Mouse (Mus musculus) MEL (cell line): ENCODE data around the gene Macrod1. TPM values are rescaled to one million over a fixed set of nuclear protein-coding genes. Genes with fewer than 3 reads are reported as not detected.

Source experiments
- DNase-seq: peaks from one replicate; pipeline ENCODE4 v3.0.0; 2011; ENCODE audit warnings: low read depth, low spot score
- H3K27ac ChIP-seq: 2 replicates; pipeline ENCODE4 v1.5.1; 2012; ENCODE audit warnings: low read depth, mild to moderate bottlenecking, control low read depth, low read length, moderate library complexity; ENCODE audit not compliant: control insufficient read depth
- H3K27me3 ChIP-seq, 2 experiments: fragments of 150-350 bp in 1 of 2; sonication (generic) in 1 of 2; 2 replicates each; pipeline ENCODE4 v1.6.1; 2012; ENCODE audit warnings: low read length in 2 of 2, mild to moderate bottlenecking in 2 of 2, improper control_type of control experiment in 1 of 2, moderate library complexity in 1 of 2; ENCODE audit not compliant: insufficient read depth in 2 of 2, control insufficient read depth in 1 of 2
- H3K36me3 ChIP-seq, 2 experiments: 2 replicates each; pipeline ENCODE4 v1.6.1; 2012 to 2014; ENCODE audit warnings: low read length in 2 of 2, improper control_type of control experiment in 1 of 2, inconsistent platforms in 1 of 2, mild to moderate bottlenecking in 1 of 2; ENCODE audit not compliant: insufficient read depth in 2 of 2, control insufficient read depth in 1 of 2
- H3K4me1 ChIP-seq, 2 experiments: fragments of 150-350 bp in 1 of 2; sonication (generic) in 1 of 2; 2 replicates each; pipeline ENCODE4 v1.6.1; 2012; ENCODE audit warnings: low read length in 2 of 2, improper control_type of control experiment in 1 of 2, mild to moderate bottlenecking in 1 of 2; ENCODE audit not compliant: insufficient read depth in 2 of 2, control insufficient read depth in 1 of 2
- H3K4me3 ChIP-seq, 2 experiments: fragments of 150-350 bp in 1 of 2; sonication (generic) in 1 of 2; 2 replicates each; pipeline ENCODE4 v1.5.1; 2012; ENCODE audit warnings: low read depth in 2 of 2, low read length in 2 of 2, mild to moderate bottlenecking in 2 of 2, moderate library complexity in 2 of 2, control low read depth in 1 of 2, improper control_type of control experiment in 1 of 2; ENCODE audit not compliant: control insufficient read depth in 1 of 2, insufficient read depth in 1 of 2
- H3K79me2 ChIP-seq: 2 replicates; pipeline ENCODE4 v1.6.1; 2012; ENCODE audit warnings: mild to moderate bottlenecking, low read length, moderate library complexity; ENCODE audit not compliant: control insufficient read depth, poor library complexity, insufficient read depth
- H3K9ac ChIP-seq: 2 replicates; pipeline ENCODE4 v1.6.1; 2012; ENCODE audit warnings: low read depth, mild to moderate bottlenecking, control low read depth, low read length, moderate library complexity; ENCODE audit not compliant: control insufficient read depth, poor library complexity, severe bottlenecking
- H3K9me3 ChIP-seq: fragments of 150-350 bp; sonication (generic); replicated peaks from 2 replicates; pipeline ENCODE4 v1.6.1; 2012; ENCODE audit warnings: mild to moderate bottlenecking, low read length, improper control_type of control experiment, moderate library complexity; ENCODE audit not compliant: insufficient read depth
- BHLHE40 ChIP-seq: IDR thresholded peaks from 2 replicates; pipeline ENCODE4 v1.6.1; 2012; ENCODE audit warnings: low read depth, mild to moderate bottlenecking, inconsistent platforms, low read length, improper control_type of control experiment, borderline replicate concordance
- CHD1 ChIP-seq: IDR thresholded peaks from 2 replicates; pipeline ENCODE4 v1.6.1; 2012; ENCODE audit warnings: low read depth, mild to moderate bottlenecking, inconsistent platforms, low read length, improper control_type of control experiment
- CHD2 ChIP-seq: IDR thresholded peaks from 2 replicates; pipeline ENCODE4 v1.6.1; 2011; ENCODE audit warnings: low read length, improper control_type of control experiment
- E2F4 ChIP-seq: IDR thresholded peaks from 2 replicates; pipeline ENCODE4 v1.6.1; 2011; ENCODE audit warnings: low read depth, low read length, improper control_type of control experiment, borderline replicate concordance
- ELF1 ChIP-seq: IDR thresholded peaks from 2 replicates; pipeline ENCODE4 v1.6.1; 2014; ENCODE audit warnings: low read depth, mild to moderate bottlenecking, inconsistent platforms, low read length, improper control_type of control experiment, moderate library complexity
- EP300 ChIP-seq, 2 experiments: IDR thresholded peaks; 2 replicates each; pipeline ENCODE4 v1.6.1; 2011; ENCODE audit warnings: improper control_type of control experiment in 2 of 2, low read length in 2 of 2, low read depth in 1 of 2, mild to moderate bottlenecking in 1 of 2
- ETS1 ChIP-seq: IDR thresholded peaks from 2 replicates; pipeline ENCODE4 v1.6.1; 2012; ENCODE audit warnings: low read depth, mild to moderate bottlenecking, inconsistent platforms, low read length, improper control_type of control experiment, moderate library complexity
- GABPA ChIP-seq: IDR thresholded peaks from 2 replicates; pipeline ENCODE4 v1.6.1; 2012; ENCODE audit warnings: low read depth, mild to moderate bottlenecking, inconsistent platforms, low read length, improper control_type of control experiment, moderate library complexity
- GATA1 ChIP-seq: IDR thresholded peaks from 2 replicates; pipeline ENCODE4 v1.6.1; 2011; ENCODE audit warnings: low read depth, low read length, improper control_type of control experiment
- HCFC1 ChIP-seq: IDR thresholded peaks from 2 replicates; pipeline ENCODE4 v1.6.1; 2012; ENCODE audit warnings: low read depth, mild to moderate bottlenecking, inconsistent platforms, low read length, improper control_type of control experiment, moderate library complexity
- JUND ChIP-seq: IDR thresholded peaks from 2 replicates; pipeline ENCODE4 v1.6.1; 2011; ENCODE audit warnings: low read depth, mild to moderate bottlenecking, improper control_type of control experiment, low read length
- KAT2A ChIP-seq: conservative IDR thresholded peaks from 2 replicates; pipeline ENCODE4 v1.6.1; 2012; ENCODE audit warnings: low read depth, low read length, improper control_type of control experiment, inconsistent platforms
- MEF2A ChIP-seq: IDR thresholded peaks from 2 replicates; pipeline ENCODE4 v1.6.1; 2014; ENCODE audit warnings: low read depth, mild to moderate bottlenecking, inconsistent platforms, low read length, improper control_type of control experiment; ENCODE audit not compliant: poor library complexity, insufficient replicate concordance, severe bottlenecking; ENCODE audit errors: extremely low read depth
- MYB ChIP-seq: IDR thresholded peaks from 2 replicates; pipeline ENCODE4 v1.6.1; 2011; ENCODE audit warnings: mild to moderate bottlenecking, low read depth, low read length, improper control_type of control experiment
- MYC ChIP-seq: IDR thresholded peaks from 2 replicates; pipeline ENCODE4 v1.6.1; 2011; ENCODE audit warnings: low read depth, mild to moderate bottlenecking, low read length, improper control_type of control experiment, moderate library complexity
- NELFE ChIP-seq: IDR thresholded peaks from 2 replicates; pipeline ENCODE4 v1.6.1; 2011; ENCODE audit warnings: low read depth, low read length, improper control_type of control experiment
- NRF1 ChIP-seq: IDR thresholded peaks from 2 replicates; pipeline ENCODE4 v1.6.1; 2014; ENCODE audit warnings: low read depth, mild to moderate bottlenecking, inconsistent platforms, low read length, improper control_type of control experiment, moderate library complexity; ENCODE audit not compliant: poor library complexity, insufficient read depth, severe bottlenecking
- POLR2A ChIP-seq, 2 experiments: IDR thresholded peaks; 2 replicates each; pipeline ENCODE4 v1.6.1; 2011 to 2012; ENCODE audit warnings: low read length in 2 of 2, mild to moderate bottlenecking in 2 of 2, control low read depth in 1 of 2, improper control_type of control experiment in 1 of 2, low read depth in 1 of 2, moderate library complexity in 1 of 2; ENCODE audit not compliant: control insufficient read depth in 1 of 2, insufficient read depth in 1 of 2, poor library complexity in 1 of 2
- POLR2AphosphoS2 ChIP-seq: IDR thresholded peaks from 2 replicates; pipeline ENCODE4 v1.6.1; 2011; ENCODE audit warnings: low read length, improper control_type of control experiment
- POLR2AphosphoS5 ChIP-seq: IDR thresholded peaks from 2 replicates; pipeline ENCODE4 v1.6.1; 2012; ENCODE audit warnings: low read depth, borderline replicate concordance, mild to moderate bottlenecking, inconsistent platforms, low read length, moderate library complexity, mixed read lengths
- RAD21 ChIP-seq: IDR thresholded peaks from 2 replicates; pipeline ENCODE4 v1.6.1; 2011; ENCODE audit warnings: mild to moderate bottlenecking, low read depth, low read length, improper control_type of control experiment
- RCOR1 ChIP-seq: IDR thresholded peaks from 2 replicates; pipeline ENCODE4 v1.6.1; 2012; ENCODE audit warnings: low read depth, mild to moderate bottlenecking, inconsistent platforms, low read length, improper control_type of control experiment
- SIN3A ChIP-seq: IDR thresholded peaks from 2 replicates; pipeline ENCODE4 v1.6.1; 2012; ENCODE audit warnings: low read length, improper control_type of control experiment, inconsistent platforms
- SMC3 ChIP-seq: IDR thresholded peaks from 2 replicates; pipeline ENCODE4 v1.6.1; 2011; ENCODE audit warnings: low read depth, low read length, improper control_type of control experiment
- TBP ChIP-seq: IDR thresholded peaks from 2 replicates; pipeline ENCODE4 v1.8.0; 2011; ENCODE audit warnings: low read depth, low read length, improper control_type of control experiment
- TCF12 ChIP-seq: IDR thresholded peaks from 2 replicates; pipeline ENCODE4 v1.6.1; 2014; ENCODE audit warnings: low read depth, mild to moderate bottlenecking, inconsistent platforms, low read length, improper control_type of control experiment, moderate library complexity
- UBTF ChIP-seq: IDR thresholded peaks from 2 replicates; pipeline ENCODE4 v1.6.1; 2012; ENCODE audit warnings: low read depth, mild to moderate bottlenecking, inconsistent platforms, low read length, improper control_type of control experiment, moderate library complexity, borderline replicate concordance; ENCODE audit not compliant: insufficient read depth
- USF1 ChIP-seq: IDR thresholded peaks from 2 replicates; pipeline ENCODE4 v1.6.1; 2014; ENCODE audit warnings: low read depth, mild to moderate bottlenecking, inconsistent platforms, low read length, improper control_type of control experiment, moderate library complexity
- ZNF384 ChIP-seq: IDR thresholded peaks from 2 replicates; pipeline ENCODE4 v1.6.1; 2012; ENCODE audit warnings: low read depth, mild to moderate bottlenecking, inconsistent platforms, low read length, improper control_type of control experiment
- polyA plus RNA-seq, 2 experiments: library from polyadenylated mRNA; stranded (reverse) in 1 of 2; unstranded in 1 of 2; fragments of >175 nt in 1 of 2; fragments of >200 nt in 1 of 2; gene quantifications; 2 replicates each; pipeline versions ENCODE4 v1.2.1 to v1.2.4; 2012; ENCODE audit warnings: low replicate concordance in 2 of 2, low read depth in 1 of 2; ENCODE audit not compliant: insufficient read length in 2 of 2, insufficient read depth in 1 of 2, missing spikeins in 1 of 2
- total RNA-seq: library from RNA; depleted of rRNA; stranded (reverse); fragments of 300-350 nt; gene quantifications from 2 replicates; pipeline ENCODE4 v1.2.3, GENCODE M21; 2012

Macrod1 gene
- total and polyA plus RNA-seq, 3 experiments: 4.5 to 15.7 TPM; not detected in 1

- Histone ChIP-seq H3K9ac (no peak overlapping the region), H3K4me1 (peaks cover 0 to 21% of the 10 kb centered on the region in 2 experiments; a peak in 2 of 4 replicates), H3K4me3 (no peak overlapping the region), H3K27ac (no peak overlapping the region), H3K79me2 (peaks cover 33% of the 10 kb centered on the region), H3K36me3 (peaks cover 3 to 16% of the 10 kb centered on the region in 2 experiments; a peak in 3 of 4 replicates), H3K27me3 (no peaks in the 10 kb centered on the region), H3K9me3 (no peaks in the 10 kb centered on the region)
- DNase-seq: no peak
- TF ChIP-seq NRF1 (no peak), NELFE (no peak)
- TF ChIP-seq, all 39 proteins: peak for 0
These were observed 157.9 kb downstream of the Macrod1 start for GRCm38 (mm10) chr19:7214484-7214883.

- H3K4me1 ChIP-seq: peaks cover 0 to 21% of the 10 kb centered on the region in 2 experiments; a peak in 2 of 4 replicates
- peaks cover 3 to 16% of the 10 kb centered on the region in 2 experiments; a peak in 3 of 4 replicates for H3K36me3 ChIP-seq
- H3K27ac ChIP-seq: peak within 1 kb of the TSS; percentile 93
- peak within 1 kb of the TSS; percentile 99 for H3K9ac ChIP-seq
- DNase-seq: peak; percentile 99
- H3K79me2 ChIP-seq: peaks cover 33% of the 10 kb centered on the region
- H3K27me3 ChIP-seq: no peaks in the 10 kb centered on the region
- no peaks in the 10 kb centered on the region for H3K9me3 ChIP-seq
- peak within 1 kb of the TSS; percentile 66 to 97 for H3K4me3 ChIP-seq
- TF ChIP-seq ELF1: peak; percentile 98
- no peak for TF ChIP-seq NRF1
- TF ChIP-seq POLR2AphosphoS2: peak; percentile 84
- TF ChIP-seq POLR2A (IDR thresholded peaks at IDR 0.05; ENCODE audit: control insufficient read depth in 1 of 2, insufficient read depth in 1 of 2, low read depth in 1 of 2, low read length in 2 of 2, poor library complexity in 1 of 2): peak; percentile 42 to 84
- TF ChIP-seq RAD21: no peak
- TF ChIP-seq SIN3A: peak; percentile 93
- TF ChIP-seq RCOR1: no peak
- no peak for TF ChIP-seq POLR2AphosphoS5
- peak; percentile 95 for TF ChIP-seq TBP
- TF ChIP-seq KAT2A: no peak; the same call in 1 of the 2 replicates
- TF ChIP-seq ETS1: peak; percentile 77; the same call in 1 of the 2 replicates
- TF ChIP-seq SMC3: no peak
- no peak for TF ChIP-seq UBTF
- no peak for TF ChIP-seq MYB
- peak; percentile 18; the same call in 1 of the 2 replicates for TF ChIP-seq MYC
- no peak for TF ChIP-seq BHLHE40
- TF ChIP-seq NELFE: peak; percentile 92
- TF ChIP-seq JUND: no peak
- TF ChIP-seq E2F4: peak; percentile 99
- peak; percentile 91 for TF ChIP-seq HCFC1
- no peak for TF ChIP-seq EP300 (IDR thresholded peaks at IDR 0.05; ENCODE audit: low read depth in 1 of 2, low read length in 2 of 2)
- TF ChIP-seq CHD1: no peak
- no peak for TF ChIP-seq MEF2A
- TF ChIP-seq GABPA: no peak
- TF ChIP-seq TCF12: peak; percentile 26; the same call in 1 of the 2 replicates
- TF ChIP-seq CHD2: no peak
- TF ChIP-seq GATA1: no peak
- no peak for TF ChIP-seq USF1
- no peak for TF ChIP-seq ZNF384
These were observed 160.7 kb downstream of the Macrod1 start, which contains the start of gene Cox8a for GRCm38 (mm10) chr19:7217162-7217925. Cox8a (minus strand) TSS chr19:7217616.
